In genomic region chr5:137333512-137334174, GRCm38 (mm10) we compare ENCODE assay signal across 8 mouse cellular contexts. TPM values are rescaled to one million over a fixed set of nuclear protein-coding genes. Genes with fewer than 3 reads are reported as not detected.
A peak's percentile ranks its signal among the peaks of the same experiment; 100 is the strongest.
DNase-seq lines count a peak whose midpoint lies in the region; ATAC-seq lines count a peak whose summit lies in the region.

Slc12a9 (minus strand) TSS chr5:137333597.

- under 1% methylated on average over 44 of the region's 44 CpGs for WGBS in heart, embryonic 13.5 days
- WGBS in liver, embryonic 13.5 days (ENCODE audit: insufficient replicate concordance): under 1% methylated on average over 44 of the region's 44 CpGs
- under 1% methylated on average over 44 of the region's 44 CpGs for WGBS in stomach, embryonic 16.5 days

- peak within 1 kb of the TSS; percentile 86 for H3K4me2 ChIP-seq in heart, embryonic 13.5 days
- peak within 1 kb of the TSS; percentile 91 for H3K4me2 ChIP-seq in liver, embryonic 13.5 days
- peak within 1 kb of the TSS; percentile 92 for H3K4me2 ChIP-seq in stomach, embryonic 16.5 days (ENCODE audit: low read depth, low read length)

- DNase-seq in CD4-positive, CD25-positive, alpha-beta regulatory T cell, adult 2 months (ENCODE audit: low read depth, low spot score): peak; percentile 96
- DNase-seq in fat pad, adult 2 months (ENCODE audit: extremely low read depth, low read depth, low spot score): peak; percentile 64
- peak; percentile 97 for DNase-seq in kidney, postnatal 14 days
- DNase-seq in liver, embryonic 13.5 days: peak; percentile 90
- DNase-seq in neural tube, embryonic 10.5 days (ENCODE audit: extremely low spot score, low spot score): peak; percentile 90

- H3K9me3 ChIP-seq in heart, embryonic 13.5 days: no peaks in the 10 kb centered on the region
- H3K9me3 ChIP-seq in liver, embryonic 13.5 days (replicated peaks): no peaks in the 10 kb centered on the region
- H3K9me3 ChIP-seq in stomach, embryonic 16.5 days (replicated peaks; ENCODE audit: control insufficient read depth, low read length): no peaks in the 10 kb centered on the region

- ATAC-seq in heart, embryonic 13.5 days (ENCODE audit: extremely low read depth, insufficient number of reproducible peaks, low FRiP score, low TSS enrichment): peak; percentile 90
- peak; percentile 82 for ATAC-seq in liver, embryonic 13.5 days (ENCODE audit: low read depth)
- ATAC-seq in stomach, embryonic 16.5 days (ENCODE audit: insufficient read depth, low FRiP score): peak; percentile 89

- H3K36me3 ChIP-seq in heart, embryonic 13.5 days: peaks cover 10% of the 10 kb centered on the region; the same call in 1 of the 2 replicates
- no peaks in the 10 kb centered on the region for H3K36me3 ChIP-seq in liver, embryonic 13.5 days
- H3K36me3 ChIP-seq in stomach, embryonic 16.5 days (ENCODE audit: control insufficient read depth, insufficient read depth, low read length): no peaks in the 10 kb centered on the region

- H3K27ac ChIP-seq in brown adipose tissue, adult 24 weeks (replicated peaks; ENCODE audit: low read depth, low read length): no peak within 1 kb of the TSS
- no peak within 1 kb of the TSS for H3K27ac ChIP-seq in heart, embryonic 13.5 days (replicated peaks)
- 0 out of 2 replicates have a peak within 1 kb of the TSS, but pooled peaks have one; percentile 23 for H3K27ac ChIP-seq in liver, embryonic 13.5 days
- H3K27ac ChIP-seq in stomach, embryonic 16.5 days (ENCODE audit: low read length): peak within 1 kb of the TSS; percentile 3

- H3K27me3 ChIP-seq in heart, embryonic 13.5 days (replicated peaks): no peaks in the 10 kb centered on the region
- H3K27me3 ChIP-seq in liver, embryonic 13.5 days: no peaks in the 10 kb centered on the region
- H3K27me3 ChIP-seq in stomach, embryonic 16.5 days (ENCODE audit: control insufficient read depth, insufficient read depth, low read length): no peaks in the 10 kb centered on the region

- H3K9ac ChIP-seq in heart, embryonic 13.5 days: peak within 1 kb of the TSS; percentile 84
- peak within 1 kb of the TSS; percentile 70 for H3K9ac ChIP-seq in liver, embryonic 13.5 days
- peak within 1 kb of the TSS; percentile 83 for H3K9ac ChIP-seq in stomach, embryonic 16.5 days (ENCODE audit: low read length)

- H3K4me1 ChIP-seq in brown adipose tissue, adult 24 weeks (ENCODE audit: control insufficient read depth, insufficient read depth, insufficient read length, low read length): peaks cover 6% of the 10 kb centered on the region; the same call in 1 of the 2 replicates
- H3K4me1 ChIP-seq in heart, embryonic 13.5 days: peaks cover 16% of the 10 kb centered on the region
- peaks cover 47% of the 10 kb centered on the region for H3K4me1 ChIP-seq in liver, embryonic 13.5 days (replicated peaks)
- peaks cover 5% of the 10 kb centered on the region for H3K4me1 ChIP-seq in stomach, embryonic 16.5 days (ENCODE audit: control insufficient read depth, insufficient read depth, low read length)

- peak within 1 kb of the TSS; percentile 50 for H3K4me3 ChIP-seq in brown adipose tissue, adult 24 weeks (ENCODE audit: insufficient read depth, low read depth, low read length)
- H3K4me3 ChIP-seq in heart, embryonic 13.5 days: peak within 1 kb of the TSS; percentile 63
- peak within 1 kb of the TSS; percentile 68 for H3K4me3 ChIP-seq in liver, embryonic 13.5 days (replicated peaks)
- H3K4me3 ChIP-seq in stomach, embryonic 16.5 days (replicated peaks; ENCODE audit: low read length): peak within 1 kb of the TSS; percentile 74

RNA-seq across cellular contexts. Expression of gene Slc12a9, which starts in this region (rescaled TPM):
- polyA plus RNA-seq in brown adipose tissue, adult 24 weeks (2012; ENCODE audit: insufficient read depth, insufficient read length, missing spikeins): 2.5 and 5.2 TPM in 2 replicates
- polyA plus RNA-seq in heart, embryonic 13.5 days (2015; fragmentation: Nextera tagmentation; extraction: Ambion mirVana): 8.1 and 8.7 TPM in 2 replicates
- polyA plus RNA-seq in liver, embryonic 13.5 days (2015; fragmentation: Nextera tagmentation; extraction: Ambion mirVana): 2.8 and 3.2 TPM in 2 replicates
- polyA plus RNA-seq in stomach, embryonic 16.5 days (2015; fragmentation: Nextera tagmentation; extraction: Ambion mirVana): 12.6 and 13.7 TPM in 2 replicates

Comparison
In these comparisons a context has a peak if more than half of its experiments do, and no peak if none do; other contexts are left out.
1. H3K27ac ChIP-seq: peak in liver, embryonic 13.5 days (single experiment) and stomach, embryonic 16.5 days (single experiment); none in brown adipose tissue, adult 24 weeks (single experiment) and heart, embryonic 13.5 days (single experiment).
2. Peak in every context shown above with its lines, with median percentiles within 50 percentile points of each other: DNase-seq, H3K4me3 ChIP-seq, ATAC-seq, H3K4me2 ChIP-seq and H3K9ac ChIP-seq.